Comparison of ENCODE assay signal across 8 mouse cellular contexts in the genomic region with DNA sequence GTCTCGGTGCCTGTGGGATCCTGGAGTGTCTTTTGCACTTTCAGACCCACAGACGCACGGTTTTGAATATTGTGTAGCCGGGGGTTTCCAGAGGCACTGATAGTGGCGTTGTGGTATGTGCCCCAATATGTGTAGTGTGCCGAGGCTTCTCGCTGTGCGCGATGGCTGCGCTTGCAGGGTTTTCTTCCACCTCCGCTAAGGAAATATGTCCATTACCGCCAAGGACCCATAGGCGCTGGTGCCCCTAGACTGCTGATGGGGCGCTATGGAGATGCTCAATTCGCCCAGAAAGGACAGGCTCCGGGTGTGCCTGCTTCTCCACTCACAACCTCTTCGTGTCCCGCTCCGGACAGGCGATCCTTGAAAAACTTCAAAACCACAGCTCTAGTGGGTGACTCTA. TPM values are rescaled to one million over a fixed set of nuclear protein-coding genes. Genes with fewer than 3 reads are reported as not detected.
DNase-seq lines count a peak whose midpoint lies in the region; ATAC-seq lines count a peak whose summit lies in the region.

No protein-coding gene starts in this region.

- DNase-seq in heart, embryonic 10.5 days (ENCODE audit: low spot score): peak; percentile 76
- DNase-seq in heart, postnatal 36 days: no peak
- DNase-seq in cerebellum, adult 8-10 months: peak; percentile 69
- peak; percentile 42 for DNase-seq in kidney, postnatal 10 days
- DNase-seq in right cerebral cortex, postnatal 25 days: peak; percentile 62
- no peak for DNase-seq in gastrocnemius, postnatal 4 days (ENCODE audit: low spot score in 2 of 2)

- peak overlapping the region; percentile 78 for H3K4me3 ChIP-seq in heart, embryonic 10.5 days
- peak overlapping the region; percentile 51; the same call in 1 of the 2 replicates for H3K4me3 ChIP-seq in liver, embryonic 16.5 days (ENCODE audit: low read depth, low read length)

- ATAC-seq in frontal cortex, adult (ENCODE audit: low TSS enrichment): peak; percentile 22
- ATAC-seq in liver, embryonic 16.5 days (ENCODE audit: low read depth): no peak

- H3K36me3 ChIP-seq in heart, embryonic 10.5 days: no peaks in the 10 kb centered on the region
- H3K36me3 ChIP-seq in liver, embryonic 16.5 days (ENCODE audit: control insufficient read depth, insufficient read depth): no peaks in the 10 kb centered on the region

- H3K4me1 ChIP-seq in heart, embryonic 10.5 days: peaks cover 29% of the 10 kb centered on the region
- no peaks in the 10 kb centered on the region for H3K4me1 ChIP-seq in liver, embryonic 16.5 days (ENCODE audit: control insufficient read depth, low read depth, low read length)

- peak overlapping the region; percentile 90 for H3K27ac ChIP-seq in heart, embryonic 10.5 days
- no peak overlapping the region for H3K27ac ChIP-seq in liver, embryonic 16.5 days (ENCODE audit: low read length)

- H3K4me2 ChIP-seq in liver, embryonic 16.5 days (ENCODE audit: low read depth, low read length): no peak overlapping the region

- H3K9ac ChIP-seq in liver, embryonic 16.5 days (ENCODE audit: low read depth, low read length): no peak overlapping the region

- no peaks in the 10 kb centered on the region for H3K9me3 ChIP-seq in heart, embryonic 10.5 days
- no peaks in the 10 kb centered on the region for H3K9me3 ChIP-seq in liver, embryonic 16.5 days (replicated peaks; ENCODE audit: control insufficient read depth, low read length)

- H3K27me3 ChIP-seq in heart, embryonic 10.5 days (ENCODE audit: insufficient read depth, poor library complexity, severe bottlenecking): peaks cover 21% of the 10 kb centered on the region
- H3K27me3 ChIP-seq in liver, embryonic 16.5 days (ENCODE audit: control insufficient read depth, insufficient read depth, low read depth, low read length): peaks cover 30% of the 10 kb centered on the region

- WGBS in heart, embryonic 10.5 days: 1% methylated on average over 20 of the region's 20 CpGs
- WGBS in liver, embryonic 16.5 days (ENCODE audit: insufficient replicate concordance): 2% methylated on average over 20 of the region's 20 CpGs

- intact Hi-C loops in heart, postnatal 36 days (cut with DNase I): no loop called here

RNA-seq across cellular contexts. Expression of gene Unc5c, which starts 1.0 kb away (rescaled TPM):
- 5.2 and 9.3 TPM in 2 replicates for polyA plus RNA-seq in heart, embryonic 10.5 days (2016; fragmentation: Nextera tagmentation; extraction: Ambion mirVana)
- total RNA-seq in heart, postnatal 36 days (2021): under 1 TPM; 0.22 to 0.35 TPM
- polyA plus RNA-seq in liver, embryonic 16.5 days (2015; fragmentation: Nextera tagmentation; extraction: Ambion mirVana): 0.05 and 0.18 TPM in 2 replicates
- under 1 TPM; 0.57 to 0.59 TPM for total RNA-seq in gastrocnemius, postnatal 4 days (2021)

Comparison
In these comparisons a context has a peak if more than half of its experiments do, and no peak if none do; other contexts are left out.
1. DNase-seq: peak in heart, embryonic 10.5 days (single experiment), cerebellum, adult 8-10 months (single experiment), kidney, postnatal 10 days (single experiment) and right cerebral cortex, postnatal 25 days (single experiment); none in heart, postnatal 36 days (0 of 2) and gastrocnemius, postnatal 4 days (0 of 2).